Mouse (Mus musculus): ENCODE measurements at regions not wholly inside any gene's neighbourhood (a gene's known extent, or its start where the extent isn't known, plus 50 kb on each side); places are given as distances from the start of the nearest gene placed in this dataset.

DNA sequence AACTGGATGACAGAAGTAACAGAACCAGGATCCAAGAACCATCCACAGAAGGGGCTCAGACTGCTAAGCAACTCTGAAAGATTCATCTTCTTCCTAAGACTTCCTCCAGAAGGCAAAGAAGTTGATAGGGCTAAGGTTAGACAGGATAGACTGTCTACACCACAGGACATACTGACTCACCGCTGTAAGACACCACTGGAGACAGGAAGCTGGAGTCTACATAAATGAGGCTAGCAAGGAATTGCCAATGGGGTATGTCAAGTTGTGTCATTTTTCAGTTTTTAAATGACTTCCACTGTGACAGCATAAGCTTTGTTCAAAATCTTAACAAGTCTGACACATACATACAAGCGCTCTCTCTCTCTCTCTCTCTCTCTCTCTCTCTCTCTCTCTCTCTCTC, 645.4 kb upstream of the Gm10131 start:
- no peak for TF ChIP-seq CTCF (IDR thresholded peaks at IDR 0.05; ENCODE audit: borderline replicate concordance, insufficient read depth, low read depth, low read length)
- no peak for TF ChIP-seq POLR2A (IDR thresholded peaks at IDR 0.05; ENCODE audit: borderline replicate concordance, insufficient read depth, low read length)
